Mouse (Mus musculus): ENCODE results near the gene 4931409K22Rik.

- TF ChIP-seq GATA1 (IDR thresholded peaks at IDR 0.05; ENCODE audit: borderline replicate concordance, low read length) (no peak), FLI1 (IDR thresholded peaks at IDR 0.05; ENCODE audit: low read length) (no peak)
Observed at GRCm38 (mm10) chr5:24604080-24604655, 47.6 kb upstream of the 4931409K22Rik start.

All from megakaryocyte, embryonic 14.5 days (primary cell).